In the genomic region with DNA sequence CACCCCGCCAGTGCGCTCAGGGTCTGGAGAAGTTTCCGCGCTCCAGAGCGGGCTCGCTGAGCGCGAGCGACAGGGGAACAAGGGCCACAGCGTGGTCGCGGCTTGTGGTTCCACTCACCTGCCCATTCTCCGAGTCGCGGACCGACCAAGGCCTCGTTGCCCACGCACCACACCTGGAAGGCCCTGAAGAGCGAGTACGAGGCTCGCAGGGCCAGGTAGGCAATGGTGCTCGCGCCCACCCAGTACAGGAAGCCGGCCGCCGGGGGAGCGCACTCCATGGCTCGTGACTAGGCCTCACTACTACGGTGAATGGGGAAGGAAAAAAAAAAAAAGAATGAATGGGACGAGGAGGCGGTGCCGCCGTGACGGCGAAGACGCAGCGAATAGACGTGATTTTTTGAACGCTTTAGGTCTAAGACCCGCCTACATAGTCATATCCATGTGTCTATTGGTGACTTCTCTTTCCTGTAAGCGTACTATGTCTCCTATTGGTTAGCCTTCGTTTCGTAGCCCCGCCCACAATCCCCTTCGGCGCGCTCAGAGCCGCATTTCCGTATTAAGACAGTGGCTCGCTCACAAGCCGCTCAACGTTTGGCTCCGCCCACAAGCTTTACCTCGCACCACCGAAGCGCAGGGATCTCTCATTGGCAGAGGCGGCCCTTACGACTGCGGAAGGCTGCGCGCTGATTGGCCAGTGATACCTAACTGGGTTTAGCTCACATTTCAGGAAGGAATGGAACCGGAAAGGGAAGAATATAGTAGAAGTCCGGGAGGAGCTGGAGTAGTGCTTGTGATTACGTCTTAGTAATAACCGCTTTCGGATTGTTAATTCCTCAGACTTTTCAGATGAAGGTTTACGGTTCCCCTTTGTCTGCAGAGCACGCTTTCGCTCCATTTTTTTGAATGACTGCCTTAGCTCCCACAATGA, we compare ENCODE assay signal across 7 mouse cellular contexts. TPM values are rescaled to one million over a fixed set of nuclear protein-coding genes. Genes with fewer than 3 reads are reported as not detected.
DNase-seq lines count a peak whose midpoint lies in the region; ATAC-seq and TF ChIP-seq lines count a peak whose summit lies in the region.

A gene (minus strand): TSS at position 373 of the 928 bp plus-strand sequence.

- WGBS in embryonic facial prominence, embryonic 10.5 days: under 1% methylated on average over 69 of the region's 69 CpGs
- WGBS in intestine, postnatal 0 days: under 1% methylated on average over 69 of the region's 69 CpGs
- WGBS in midbrain, embryonic 12.5 days: under 1% methylated on average over 69 of the region's 69 CpGs
- WGBS in small intestine, adult 2 months: under 1% methylated on average over 69 of the region's 69 CpGs

- intact Hi-C loops in left cerebral cortex, postnatal 4 days (cut with DNase I): no loop called here

- H3K9ac ChIP-seq in intestine, postnatal 0 days (ENCODE audit: low read depth, low read length): peak within 1 kb of the TSS; percentile 94
- H3K9ac ChIP-seq in midbrain, embryonic 12.5 days (replicated peaks): peak within 1 kb of the TSS; percentile 87

- peaks cover 7% of the 10 kb centered on the region for H3K36me3 ChIP-seq in embryonic facial prominence, embryonic 10.5 days (replicated peaks)
- H3K36me3 ChIP-seq in intestine, postnatal 0 days (ENCODE audit: control insufficient read depth, insufficient read depth): no peaks in the 10 kb centered on the region
- no peaks in the 10 kb centered on the region for H3K36me3 ChIP-seq in midbrain, embryonic 12.5 days
- H3K36me3 ChIP-seq in small intestine, adult 2 months (ENCODE audit: control insufficient read depth, insufficient read depth, low read length): no peaks in the 10 kb centered on the region

- peak; percentile 99 for ATAC-seq in intestine, postnatal 0 days
- ATAC-seq in midbrain, embryonic 12.5 days (ENCODE audit: low FRiP score, low read depth): peak; percentile 99

- peak within 1 kb of the TSS; percentile 69 for H3K4me2 ChIP-seq in intestine, postnatal 0 days (replicated peaks; ENCODE audit: low read depth)
- H3K4me2 ChIP-seq in midbrain, embryonic 12.5 days (replicated peaks): peak within 1 kb of the TSS; percentile 67

- TF ChIP-seq POLR2A in small intestine, adult 2 months (IDR thresholded peaks at IDR 0.05; ENCODE audit: low read depth, low read length): peak; percentile 55; the same call in 1 of the 2 replicates

- no peaks in the 10 kb centered on the region for H3K9me3 ChIP-seq in embryonic facial prominence, embryonic 10.5 days
- H3K9me3 ChIP-seq in intestine, postnatal 0 days (ENCODE audit: control insufficient read depth): no peaks in the 10 kb centered on the region
- no peaks in the 10 kb centered on the region for H3K9me3 ChIP-seq in midbrain, embryonic 12.5 days

- no peak for TF ChIP-seq CTCF in intestine, postnatal 0 days (IDR thresholded peaks at IDR 0.05; ENCODE audit: low read depth)
- TF ChIP-seq CTCF in small intestine, adult 2 months (IDR thresholded peaks at IDR 0.05; ENCODE audit: extremely low read depth, insufficient read length, insufficient replicate concordance, low read depth, low read length): no peak

- H3K4me1 ChIP-seq in embryonic facial prominence, embryonic 10.5 days: peaks cover 33% of the 10 kb centered on the region
- peaks cover 10% of the 10 kb centered on the region; the same call in 1 of the 2 replicates for H3K4me1 ChIP-seq in intestine, postnatal 0 days (replicated peaks; ENCODE audit: control insufficient read depth, insufficient read depth, low read length)
- peaks cover 19% of the 10 kb centered on the region for H3K4me1 ChIP-seq in midbrain, embryonic 12.5 days
- H3K4me1 ChIP-seq in small intestine, adult 2 months (ENCODE audit: control insufficient read depth, insufficient read depth, insufficient read length, low read length): peaks cover 16% of the 10 kb centered on the region; the same call in 1 of the 2 replicates

- DNase-seq in adrenal gland, postnatal 10 days: peak; percentile 98
- peak; percentile 99 for DNase-seq in embryonic facial prominence, embryonic 10.5 days (ENCODE audit: low spot score)
- peak; percentile 97 for DNase-seq in gonadal fat pad, adult 2 months (ENCODE audit: low read depth)
- DNase-seq in left cerebral cortex, postnatal 4 days: peak; percentile 100

- H3K4me3 ChIP-seq in embryonic facial prominence, embryonic 10.5 days: peak within 1 kb of the TSS; percentile 91
- H3K4me3 ChIP-seq in intestine, postnatal 0 days (ENCODE audit: low read depth, low read length): peak within 1 kb of the TSS; percentile 97
- peak within 1 kb of the TSS; percentile 92 for H3K4me3 ChIP-seq in midbrain, embryonic 12.5 days
- peak within 1 kb of the TSS; percentile 92 for H3K4me3 ChIP-seq in small intestine, adult 2 months (ENCODE audit: low read depth, low read length)

- H3K27me3 ChIP-seq in embryonic facial prominence, embryonic 10.5 days (replicated peaks; ENCODE audit: low read depth, poor library complexity, severe bottlenecking): no peaks in the 10 kb centered on the region
- H3K27me3 ChIP-seq in intestine, postnatal 0 days (replicated peaks; ENCODE audit: control insufficient read depth, insufficient read depth, low read length): no peaks in the 10 kb centered on the region
- no peaks in the 10 kb centered on the region; the same call in 1 of the 2 replicates for H3K27me3 ChIP-seq in midbrain, embryonic 12.5 days
- no peaks in the 10 kb centered on the region for H3K27me3 ChIP-seq in small intestine, adult 2 months (ENCODE audit: control insufficient read depth, insufficient read depth, low read length)

- H3K27ac ChIP-seq in embryonic facial prominence, embryonic 10.5 days (replicated peaks): peak within 1 kb of the TSS; percentile 97
- H3K27ac ChIP-seq in intestine, postnatal 0 days (ENCODE audit: low read depth, low read length): peak within 1 kb of the TSS; percentile 84
- H3K27ac ChIP-seq in midbrain, embryonic 12.5 days (replicated peaks): peak within 1 kb of the TSS; percentile 91
- peak within 1 kb of the TSS; percentile 80 for H3K27ac ChIP-seq in small intestine, adult 2 months (ENCODE audit: insufficient read depth, low read depth, low read length)

RNA-seq across cellular contexts. Expression of the gene that starts here (rescaled TPM):
- total RNA-seq in adrenal gland, postnatal 10 days (2021): 100 to 1,000 TPM; 151 to 164 TPM
- 130 and 135 TPM in 2 replicates for polyA plus RNA-seq in embryonic facial prominence, embryonic 10.5 days (2016; fragmentation: Nextera tagmentation; extraction: Ambion mirVana)
- 48.3 and 65.4 TPM in 2 replicates for polyA plus RNA-seq in gonadal fat pad, adult 2 months (2012; rRNA removed)
- polyA plus RNA-seq in intestine, postnatal 0 days (2015; fragmentation: Nextera tagmentation; extraction: Ambion mirVana): 93.9 and 95.4 TPM in 2 replicates
- total RNA-seq in left cerebral cortex, postnatal 4 days (2021): 10 to 100 TPM; 66.8 to 68.4 TPM
- 109 and 110 TPM in 2 replicates for polyA plus RNA-seq in midbrain, embryonic 12.5 days (2016; fragmentation: Nextera tagmentation; extraction: Ambion mirVana)
- 6.5 and 11.6 TPM in 2 replicates for polyA plus RNA-seq in small intestine, adult 2 months (2012; rRNA removed)

Comparison
In these comparisons a context has a peak if more than half of its experiments do, and no peak if none do; other contexts are left out.
1. Peak in every context shown above with its lines: DNase-seq, ATAC-seq, H3K4me3 ChIP-seq and H3K27ac ChIP-seq.